Mouse (Mus musculus): ENCODE results near the gene Piezo1.

DNA sequence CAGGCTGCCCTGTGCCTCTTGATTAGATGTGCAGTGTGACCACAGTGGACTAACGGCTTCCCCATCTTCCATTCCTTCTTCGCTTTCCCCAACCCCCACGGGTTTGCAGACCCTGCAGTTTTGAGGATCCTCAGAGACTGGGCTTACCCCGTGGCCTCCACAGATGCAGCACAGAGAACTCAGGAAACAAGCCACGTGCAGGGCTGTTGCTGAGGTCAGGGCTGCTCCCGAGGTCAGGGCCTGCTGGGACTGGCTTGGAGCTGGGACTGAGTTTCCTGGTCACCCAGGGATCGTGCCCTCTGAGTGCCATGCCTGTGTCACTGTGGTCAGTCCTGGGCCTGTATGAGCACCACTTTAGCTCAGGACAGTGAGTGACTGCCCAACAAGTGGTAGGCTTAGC, 86.1 kb downstream of the Piezo1 start:
- TF ChIP-seq GATA1 (IDR thresholded peaks at IDR 0.05; ENCODE audit: low read length) (no peak), TAL1 (IDR thresholded peaks at IDR 0.05; ENCODE audit: low read length) (no peak)

Data from erythroblast, embryonic 14.5 days (primary cell).